Mouse (Mus musculus) spleen, adult 2 months (tissue): ENCODE measurements at regions not wholly inside any gene's neighbourhood (a gene's known extent, or its start where the extent isn't known, plus 50 kb on each side); places are given as distances from the start of the nearest gene placed in this dataset.

Experiments
- CTCF ChIP-seq: fragments of 200-500 bp; IDR thresholded peaks from 2 replicates; pipeline ENCODE4 v1.5.1; 2011; ENCODE audit warnings: mild to moderate bottlenecking, inconsistent platforms; ENCODE audit not compliant: insufficient read depth, insufficient read length, insufficient replicate concordance; ENCODE audit errors: extremely low read depth
- POLR2A ChIP-seq: fragments of 200-500 bp; IDR thresholded peaks from 2 replicates; pipeline ENCODE4 v1.6.1; 2011; ENCODE audit warnings: low read depth, low read length, inconsistent platforms

DNA sequence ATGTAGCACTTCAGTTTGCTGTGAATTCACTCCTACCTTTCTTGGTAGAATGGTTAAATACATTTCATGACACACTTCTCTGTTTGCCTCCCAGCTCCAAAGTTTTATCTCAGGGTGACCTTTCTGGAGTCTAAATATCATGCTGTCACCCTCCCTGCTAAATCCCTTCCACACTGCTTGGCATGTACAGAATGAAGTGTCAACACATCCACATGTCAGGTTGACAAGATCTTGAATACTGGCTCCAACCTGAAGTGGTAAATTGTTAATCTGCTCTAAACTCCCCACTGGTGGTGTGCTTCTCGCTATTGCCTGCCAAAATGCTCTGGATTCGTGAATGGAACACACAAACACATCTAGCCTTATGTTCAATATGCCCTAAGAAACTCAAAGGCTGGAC is 451.9 kb upstream of the Gm26657 start:
- TF ChIP-seq CTCF: no peak
- TF ChIP-seq POLR2A: no peak
